Mouse (Mus musculus) embryo, embryonic 10.5 days (tissue): ENCODE measurements at regions not wholly inside any gene's neighbourhood (a gene's known extent, or its start where the extent isn't known, plus 50 kb on each side); places are given as distances from the start of the nearest gene placed in this dataset.
"Not testable (repeated sequence)": the region's sequence is repeated elsewhere in the genome, so short reads cannot be mapped to it uniquely, and the experiment has no call there.

Experiments
- DNase-seq: peaks from one replicate; pipeline ENCODE4 v3.0.0-alpha.2; 2015; ENCODE audit warnings: low spot score

GRCm38 (mm10) chr9:41914611-41915010 lies 209.5 kb downstream of the Sorl1 start:
- no peak for DNase-seq

- DNase-seq: no peak
These were observed 210.2 kb downstream of the Sorl1 start for GRCm38 (mm10) chr9:41913911-41914310.

- no peak for DNase-seq
These were observed 211.6 kb downstream of the Sorl1 start for GRCm38 (mm10) chr9:41912482-41912881.

- no peak for DNase-seq
These were observed 223.5 kb downstream of the Sorl1 start for GRCm38 (mm10) chr9:41900606-41900974.

- DNase-seq: no peak
These were observed 224.1 kb downstream of the Sorl1 start for GRCm38 (mm10) chr9:41899766-41900605.

GRCm38 (mm10) chr9:41895106-41895505 lies 229.0 kb downstream of the Sorl1 start:
- no peak for DNase-seq

- no peak for DNase-seq
These were observed 231.3 kb downstream of the Sorl1 start for GRCm38 (mm10) chr9:41892841-41893240.

DNA sequence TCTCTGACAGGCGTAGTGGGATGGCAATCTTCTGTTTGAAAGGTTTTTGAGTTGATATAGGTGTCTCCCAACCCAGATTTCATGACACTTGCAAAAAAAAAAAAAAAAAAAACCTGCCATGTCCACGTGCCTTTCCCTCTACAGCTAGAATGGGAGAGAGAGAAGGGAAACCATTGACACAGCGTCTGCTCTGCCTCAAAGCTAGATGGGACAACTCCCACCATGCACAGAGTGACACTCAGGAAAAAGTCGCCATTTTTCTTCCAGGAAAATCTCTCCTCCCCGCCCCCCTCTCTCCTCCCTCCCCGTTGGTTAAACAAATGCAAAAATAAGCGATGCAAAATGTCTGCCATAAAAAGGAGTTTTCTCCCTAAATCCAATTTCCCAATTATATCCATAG lies 232.9 kb downstream of the Sorl1 start:
- peak; percentile 48 for DNase-seq

GRCm38 (mm10) chr9:41890273-41891141 lies 233.6 kb downstream of the Sorl1 start:
- peak; percentile 90 for DNase-seq

GRCm38 (mm10) chr9:41889568-41890272 lies 234.4 kb downstream of the Sorl1 start:
- peak; percentile 73 for DNase-seq

DNA sequence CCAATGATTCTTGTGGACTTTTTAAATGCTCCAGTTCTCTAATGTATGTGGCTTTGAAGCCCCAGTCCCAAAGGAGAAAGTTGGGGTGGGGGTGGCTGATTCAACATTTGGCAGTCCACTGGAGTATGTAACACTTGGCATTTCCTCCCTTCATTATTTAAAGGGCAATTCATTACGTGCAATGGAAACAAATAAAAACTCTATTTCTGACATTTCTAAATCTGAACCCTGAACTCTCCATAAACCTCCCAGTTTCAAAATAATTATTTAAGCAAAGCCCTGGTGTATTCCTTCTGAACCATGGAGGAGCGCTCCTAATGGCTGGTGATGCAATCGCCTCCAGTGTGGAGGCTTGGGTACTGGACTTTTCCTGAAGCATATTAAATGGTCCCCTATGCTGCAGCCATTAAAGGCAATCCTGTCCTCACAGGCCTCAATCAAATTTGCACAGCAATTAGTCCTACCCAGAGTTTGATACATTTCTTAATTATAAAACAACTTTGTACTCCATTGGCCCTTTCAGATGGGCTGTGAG lies 235.4 kb downstream of the Sorl1 start:
- DNase-seq: no peak

- DNase-seq: not testable (repeated sequence)
These were observed 237.6 kb downstream of the Sorl1 start for GRCm38 (mm10) chr9:41886456-41886855.

GRCm38 (mm10) chr9:41880457-41880856 lies 243.6 kb downstream of the Sorl1 start:
- DNase-seq: no peak

GRCm38 (mm10) chr9:41879080-41879479 lies 245.0 kb downstream of the Sorl1 start:
- no peak for DNase-seq

DNA sequence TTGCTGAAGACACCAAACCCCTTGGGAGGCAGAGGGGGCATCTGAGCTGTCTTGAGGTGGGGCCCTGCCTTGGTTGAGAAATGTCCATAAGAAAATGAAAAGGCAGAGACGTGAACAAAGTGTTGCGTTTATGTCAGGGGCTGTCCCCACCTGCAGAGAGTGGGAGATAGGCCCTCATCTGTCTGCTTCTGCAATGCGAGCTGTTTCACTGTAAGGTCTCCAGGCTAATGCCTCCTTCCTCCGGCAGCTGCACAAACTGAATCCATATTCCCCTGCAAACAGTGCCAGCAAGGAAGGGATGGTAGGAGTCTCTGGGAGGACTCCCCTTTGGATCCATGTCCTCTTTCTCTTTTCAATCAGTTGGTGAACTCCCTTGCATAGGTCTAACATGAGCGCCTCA lies 263.0 kb downstream of the Sorl1 start:
- peak; percentile 19 for DNase-seq

DNA sequence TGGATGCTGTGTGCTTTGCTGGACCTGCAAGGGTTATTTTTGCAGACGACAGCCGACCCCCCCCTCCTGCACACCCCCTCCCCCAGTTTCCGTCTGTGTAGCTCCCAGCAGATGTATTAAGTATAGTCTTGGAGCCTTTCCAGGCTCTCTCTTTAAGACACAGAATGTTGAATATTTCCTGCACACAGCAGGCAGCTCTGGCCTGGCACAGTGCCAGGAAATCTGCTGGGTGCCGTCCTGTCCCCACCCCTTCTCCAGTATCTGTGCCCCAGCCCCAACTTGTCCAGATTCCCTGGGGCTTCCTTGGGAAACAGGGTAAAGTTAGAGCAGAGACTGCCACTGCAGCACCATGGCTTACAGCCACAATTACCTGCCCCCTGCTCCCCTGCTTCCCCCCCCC lies 263.4 kb downstream of the Sorl1 start:
- peak; percentile 53 for DNase-seq

DNA sequence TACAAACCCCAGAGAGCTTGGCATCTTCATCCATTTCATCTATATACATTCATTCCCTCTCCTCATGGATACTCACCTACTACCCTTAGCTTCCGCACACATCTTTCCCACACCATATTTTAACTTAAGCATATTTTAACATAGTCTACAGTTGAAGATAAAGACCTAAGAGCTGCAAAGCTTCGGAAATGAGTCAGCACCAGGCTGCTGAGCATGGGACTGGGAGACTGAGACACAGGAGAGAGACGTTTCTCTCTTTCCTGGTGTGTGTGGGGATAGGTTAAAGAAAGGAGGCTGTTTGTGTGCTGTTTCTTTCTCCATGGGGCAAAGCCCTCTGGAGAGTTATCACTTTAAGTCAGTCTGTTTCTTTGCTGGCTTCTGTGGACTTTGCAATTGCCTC lies 264.3 kb downstream of the Sorl1 start:
- DNase-seq: no peak

DNA sequence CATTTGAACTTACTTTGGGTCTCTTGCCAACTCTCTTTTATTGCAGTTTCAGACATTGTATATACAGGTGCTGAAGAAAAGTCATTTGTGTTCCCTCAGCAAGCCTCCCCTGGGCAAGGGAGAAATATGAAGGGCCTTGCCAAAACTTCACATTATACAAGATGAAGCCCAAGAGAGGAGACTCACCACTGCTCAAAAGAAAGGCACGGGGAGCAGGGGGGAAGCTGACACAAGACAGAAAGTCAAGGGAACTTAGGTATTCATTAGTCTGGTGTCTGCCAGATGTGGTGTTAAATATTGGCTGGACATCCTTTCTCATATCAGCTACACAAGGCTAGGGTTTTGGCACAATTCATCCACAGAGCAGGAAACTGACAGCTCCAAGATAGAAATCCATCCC lies 272.0 kb downstream of the Sorl1 start:
- no peak for DNase-seq

DNA sequence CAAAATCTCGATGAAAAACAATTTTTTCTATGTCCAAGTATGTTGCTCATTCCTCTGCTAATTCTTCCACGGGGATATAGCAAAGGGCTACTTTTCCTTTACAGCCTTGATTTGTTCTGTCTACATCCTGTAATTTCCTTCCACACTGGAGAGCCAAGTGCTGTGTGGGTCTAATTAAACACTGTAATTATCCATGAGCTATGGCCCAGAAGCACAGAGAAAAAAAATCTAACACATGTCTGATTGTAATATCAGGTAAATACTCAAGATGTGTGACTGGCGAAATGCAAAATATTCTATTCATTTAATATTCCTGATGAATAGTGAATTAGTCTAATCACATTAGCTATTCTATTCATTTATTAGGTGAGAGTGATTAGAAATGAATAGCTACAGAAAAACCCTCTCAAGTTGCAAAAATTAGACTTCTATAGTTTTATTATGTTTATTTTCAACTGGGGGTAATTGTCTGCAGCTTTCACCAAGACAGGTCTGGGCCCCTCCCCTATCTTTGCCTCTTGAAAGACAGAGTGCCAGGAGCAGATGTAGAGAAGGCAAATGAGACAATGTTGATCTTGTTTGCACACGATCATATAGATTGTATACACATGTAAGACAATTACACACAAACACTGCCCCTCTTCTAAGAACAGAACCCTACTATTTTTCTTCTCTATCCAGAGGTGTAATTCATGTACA lies 274.3 kb downstream of the Sorl1 start:
- no peak for DNase-seq

DNA sequence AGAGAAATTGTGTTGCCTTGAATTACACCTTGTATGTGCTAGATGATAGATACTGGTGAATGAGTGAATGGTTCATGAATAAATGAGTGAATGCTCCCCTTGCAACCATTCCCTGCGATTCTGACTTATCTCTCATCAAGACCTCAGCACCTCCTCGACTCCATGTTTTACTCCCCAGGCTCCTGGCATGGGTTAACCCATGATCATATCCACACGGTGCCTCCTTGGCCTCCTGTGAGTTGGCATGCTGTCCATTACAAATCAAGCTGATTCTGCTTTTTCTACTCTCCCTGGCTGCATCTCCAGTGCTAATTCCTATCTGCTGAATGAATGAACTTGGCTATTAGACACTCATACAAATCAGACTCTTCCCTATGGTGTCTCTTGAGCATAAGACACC lies 279.5 kb downstream of the Sorl1 start:
- no peak for DNase-seq
